Mouse (Mus musculus): ENCODE data around the gene Olfr1392. TPM values are rescaled to one million over a fixed set of nuclear protein-coding genes. Genes with fewer than 3 reads are reported as not detected.
"Not testable (repeated sequence)": the region's sequence is repeated elsewhere in the genome, so short reads cannot be mapped to it uniquely, and the experiment has no call there.

Olfr1392 gene
- total and polyA plus RNA-seq, 2 experiments from 2014 or later = 0.12 to 0.95 TPM

GRCm38 (mm10) chr11:49304441-49304840 lies 19.4 kb downstream of the Olfr1392 start, which contains the start of gene Olfr10:
TSS of gene Olfr10 (plus strand) at chr11:49304741.
- Histone ChIP-seq H3K4me1 (ENCODE audit: insufficient read depth) (no peaks in the 10 kb centered on the region), H3K27ac (ENCODE audit: low read depth, low read length) (no peak within 1 kb of the TSS), H3K9ac (no peak within 1 kb of the TSS), H3K27me3 (ENCODE audit: insufficient read depth, low read length) (no peaks in the 10 kb centered on the region), H3K4me3 (ENCODE audit: low read depth, low read length) (no peak within 1 kb of the TSS), H3K9me3 (ENCODE audit: low read length) (no peaks in the 10 kb centered on the region), H3K36me3 (ENCODE audit: insufficient read depth) (no peaks in the 10 kb centered on the region), H3K4me2 (ENCODE audit: low read depth) (no peak within 1 kb of the TSS)
- TF ChIP-seq CTCF (IDR thresholded peaks at IDR 0.05; ENCODE audit: low read depth) = no peak
- ATAC-seq (no peak), DNase-seq (no peak)

DNA sequence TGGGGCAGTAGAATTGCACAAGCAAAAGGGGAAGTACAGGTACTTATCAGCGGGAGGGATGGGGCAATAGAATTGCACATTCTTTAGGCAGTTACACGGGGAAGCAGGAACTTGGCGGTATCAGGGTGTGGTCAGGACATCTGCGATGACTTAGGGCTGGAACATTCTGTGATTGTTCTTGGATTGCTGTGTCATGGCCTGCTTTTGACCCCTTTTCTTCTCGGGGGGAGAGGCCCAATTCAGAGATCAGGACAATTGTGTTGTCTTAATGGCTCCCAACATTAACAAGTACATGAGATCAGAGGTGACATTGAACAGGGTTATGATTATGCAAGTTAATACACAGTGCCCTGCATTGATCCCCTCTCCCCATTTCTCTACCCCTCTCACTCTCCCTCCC lies 23.5 kb downstream of the Olfr1392 start:
- ATAC-seq; H3K9me3 ChIP-seq (ENCODE audit: low read length): not testable (repeated sequence)
- WGBS = 83% methylated on average over 5 of the region's 5 CpGs

DNA sequence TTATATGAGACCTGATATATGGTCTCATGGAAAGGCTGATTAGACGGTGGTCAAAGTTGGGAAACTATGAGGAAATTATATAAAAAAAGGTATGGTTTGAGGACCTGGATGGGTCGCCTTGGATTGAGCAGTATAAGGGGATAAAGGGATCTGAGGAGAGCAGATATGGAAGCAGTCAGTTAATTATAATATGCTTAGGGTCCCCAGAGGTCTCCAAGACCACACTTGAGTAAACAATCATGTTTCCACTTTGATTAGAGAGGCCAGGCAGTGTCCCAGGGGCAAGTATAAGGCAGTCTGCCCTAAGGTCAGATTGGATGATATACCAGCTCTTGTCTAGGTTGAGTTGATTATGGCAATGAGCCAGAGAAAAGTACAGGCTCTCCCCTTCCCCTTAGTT lies 37.4 kb downstream of the Olfr1392 start, which contains the start of gene Olfr1391:
TSS of gene Olfr1391 (plus strand) at position 301 of the 400 bp plus-strand sequence.
- Histone ChIP-seq H3K9me3 (ENCODE audit: low read length) (no peaks in the 10 kb centered on the region), H3K27ac (ENCODE audit: low read depth, low read length) (no peak within 1 kb of the TSS), H3K36me3 (ENCODE audit: insufficient read depth) (no peaks in the 10 kb centered on the region), H3K27me3 (ENCODE audit: insufficient read depth, low read length) (no peaks in the 10 kb centered on the region), H3K4me3 (ENCODE audit: low read depth, low read length) (no peak within 1 kb of the TSS), H3K4me1 (ENCODE audit: insufficient read depth) (no peaks in the 10 kb centered on the region), H3K4me2 (ENCODE audit: low read depth) (no peak within 1 kb of the TSS), H3K9ac (no peak within 1 kb of the TSS)
- WGBS = 75% methylated on average over 2 of the region's 2 CpGs
- TF ChIP-seq CTCF (IDR thresholded peaks at IDR 0.05; ENCODE audit: low read depth) = no peak
- DNase-seq (no peak), ATAC-seq (no peak)

More for the DNA sequence above, 23.5 kb downstream of the Olfr1392 start:
- not testable (repeated sequence) for H3K4me2 ChIP-seq (ENCODE audit: low read depth); H3K4me3 ChIP-seq (ENCODE audit: low read depth, low read length); H3K9ac ChIP-seq; H3K27ac ChIP-seq (ENCODE audit: low read depth, low read length); H3K27me3 ChIP-seq (ENCODE audit: insufficient read depth, low read length); H3K4me1 ChIP-seq (ENCODE audit: insufficient read depth); DNase-seq; H3K36me3 ChIP-seq (ENCODE audit: insufficient read depth)

- Histone ChIP-seq H3K27ac (ENCODE audit: low read depth, low read length) (no peak overlapping the region), H3K27me3 (ENCODE audit: insufficient read depth, low read length) (no peaks in the 10 kb centered on the region), H3K9ac (no peak overlapping the region), H3K4me3 (ENCODE audit: low read depth, low read length) (no peak overlapping the region), H3K4me2 (ENCODE audit: low read depth) (no peak overlapping the region), H3K4me1 (ENCODE audit: insufficient read depth) (no peaks in the 10 kb centered on the region), H3K36me3 (ENCODE audit: insufficient read depth) (no peaks in the 10 kb centered on the region), H3K9me3 (ENCODE audit: low read length) (no peaks in the 10 kb centered on the region)
- no peak for TF ChIP-seq CTCF (IDR thresholded peaks at IDR 0.05; ENCODE audit: low read depth)
- WGBS = 84% methylated on average over 3 of the region's 3 CpGs
- DNase-seq (no peak), ATAC-seq (no peak)
Observed at GRCm38 (mm10) chr11:49326726-49327125, 41.6 kb downstream of the Olfr1392 start.

DNA sequence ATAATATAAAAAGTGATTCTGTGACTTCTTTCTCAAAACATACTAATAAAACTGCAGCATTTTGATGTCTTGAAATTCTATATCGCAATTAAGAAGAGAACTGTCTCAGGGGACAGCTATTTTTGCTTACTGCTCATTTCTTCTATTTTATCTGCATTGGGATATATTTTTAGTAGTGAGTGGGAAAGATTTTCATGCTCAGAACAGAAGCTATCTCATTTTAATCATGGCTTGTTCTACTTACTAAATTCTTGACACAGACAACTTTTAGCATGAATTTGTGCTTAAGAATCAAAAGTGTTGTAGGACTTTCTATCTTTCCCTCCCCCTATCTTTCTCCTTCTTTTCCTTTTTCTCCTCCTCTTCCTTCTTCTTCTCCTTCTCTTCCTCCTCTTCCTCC lies 44.6 kb downstream of the Olfr1392 start:
- H3K27me3 ChIP-seq (ENCODE audit: insufficient read depth, low read length) = no peaks in the 10 kb centered on the region
- H3K27ac ChIP-seq (ENCODE audit: low read depth, low read length) = no peak overlapping the region
- no peak overlapping the region for H3K9ac ChIP-seq
- H3K4me1 ChIP-seq (ENCODE audit: insufficient read depth) = no peaks in the 10 kb centered on the region
- no peak for TF ChIP-seq CTCF (IDR thresholded peaks at IDR 0.05; ENCODE audit: low read depth)
- no peaks in the 10 kb centered on the region for H3K9me3 ChIP-seq (ENCODE audit: low read length)
- no peak overlapping the region for H3K4me3 ChIP-seq (ENCODE audit: low read depth, low read length)
- DNase-seq = no peak
- H3K36me3 ChIP-seq (ENCODE audit: insufficient read depth) = no peaks in the 10 kb centered on the region
- no peak for ATAC-seq
- no peak overlapping the region for H3K4me2 ChIP-seq (ENCODE audit: low read depth)
- WGBS = 74% methylated on average over 1 of the region's 1 CpGs

DNA sequence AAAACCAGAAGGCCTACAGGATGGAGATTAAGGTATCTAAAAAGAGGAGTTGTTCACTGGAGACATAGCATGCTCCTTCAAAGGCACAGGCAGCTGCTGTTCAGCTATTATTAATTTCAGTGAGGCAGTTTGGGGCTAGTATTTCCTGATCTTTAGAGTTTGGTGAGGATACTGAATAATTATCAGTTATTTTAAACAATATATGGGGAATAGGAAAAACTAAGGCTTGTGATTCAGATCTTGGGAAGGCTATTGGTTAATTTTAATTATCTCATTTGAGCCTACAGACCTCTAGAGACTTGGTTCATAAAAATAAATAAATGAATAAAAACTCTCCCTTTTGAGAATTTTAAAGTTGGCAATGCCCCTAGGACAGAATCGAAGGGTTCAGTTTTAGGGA lies 49.8 kb downstream of the Olfr1392 start, which contains the start of gene Olfr1390:
TSS of gene Olfr1390 (plus strand) at position 301 of the 400 bp plus-strand sequence.
- DNase-seq (no peak), ATAC-seq (no peak)
- H3K4me3 ChIP-seq (ENCODE audit: low read depth, low read length) = no peak within 1 kb of the TSS
- TF ChIP-seq CTCF (IDR thresholded peaks at IDR 0.05; ENCODE audit: low read depth) = no peak
- no peaks in the 10 kb centered on the region for H3K27me3 ChIP-seq (ENCODE audit: insufficient read depth, low read length)
- H3K9me3 ChIP-seq (ENCODE audit: low read length) = no peaks in the 10 kb centered on the region
- WGBS = 90% methylated on average over 1 of the region's 1 CpGs
- H3K4me1 ChIP-seq (ENCODE audit: insufficient read depth) = no peaks in the 10 kb centered on the region
- H3K4me2 ChIP-seq (ENCODE audit: low read depth) = no peak within 1 kb of the TSS
- H3K36me3 ChIP-seq (ENCODE audit: insufficient read depth) = no peaks in the 10 kb centered on the region
- H3K27ac ChIP-seq (ENCODE audit: low read depth, low read length) = no peak within 1 kb of the TSS
- H3K9ac ChIP-seq = no peak within 1 kb of the TSS

- no peaks in the 10 kb centered on the region for H3K9me3 ChIP-seq (ENCODE audit: low read length)
- no peak overlapping the region for H3K4me2 ChIP-seq (ENCODE audit: low read depth)
- H3K4me1 ChIP-seq (ENCODE audit: insufficient read depth) = no peaks in the 10 kb centered on the region
- no peaks in the 10 kb centered on the region for H3K27me3 ChIP-seq (ENCODE audit: insufficient read depth, low read length)
- no peaks in the 10 kb centered on the region for H3K36me3 ChIP-seq (ENCODE audit: insufficient read depth)
- no peak overlapping the region for H3K4me3 ChIP-seq (ENCODE audit: low read depth, low read length)
- ATAC-seq (no peak), DNase-seq (no peak)
- H3K27ac ChIP-seq (ENCODE audit: low read depth, low read length) = no peak overlapping the region
- H3K9ac ChIP-seq = no peak overlapping the region
- 70% methylated on average over 4 of the region's 4 CpGs for WGBS
- TF ChIP-seq CTCF (IDR thresholded peaks at IDR 0.05; ENCODE audit: low read depth) = no peak
Observed at GRCm38 (mm10) chr11:49337150-49337832, 52.2 kb downstream of the Olfr1392 start.

Other genes starting within 250 kb of the Olfr1392 start
- 0.62 and 1.0 TPM in 2 replicates for gene 9930111J21Rik2, start 234.0 kb upstream of the Olfr1392 start, total RNA-seq (2014; rRNA removed)
- 0.05 and 0.29 TPM in 2 replicates for gene 9930111J21Rik2, start 234.0 kb upstream of the Olfr1392 start, polyA plus RNA-seq (2015; fragmentation: Nextera tagmentation; extraction: Ambion mirVana)
- 0.46 TPM in 1 of 2 replicates, not detected in the other for gene Tgtp2, start 221.1 kb upstream of the Olfr1392 start, total RNA-seq (2014; rRNA removed)
- gene Tgtp2, start 221.1 kb upstream of the Olfr1392 start, polyA plus RNA-seq (2015; fragmentation: Nextera tagmentation; extraction: Ambion mirVana) = 0.13 TPM in 1 of 2 replicates, not detected in the other
- 1.2 and 1.6 TPM in 2 replicates for gene Ifi47, start 208.7 kb upstream of the Olfr1392 start, total RNA-seq (2014; rRNA removed)
- 0.67 and 0.70 TPM in 2 replicates for gene Ifi47, start 208.7 kb upstream of the Olfr1392 start, polyA plus RNA-seq (2015; fragmentation: Nextera tagmentation; extraction: Ambion mirVana)
- 0.05 TPM in 1 of 2 replicates, not detected in the other for gene Olfr1396, start 170.4 kb upstream of the Olfr1392 start, total RNA-seq (2014; rRNA removed)
- gene Olfr1396, start 170.4 kb upstream of the Olfr1392 start, polyA plus RNA-seq (2015; fragmentation: Nextera tagmentation; extraction: Ambion mirVana) = 0.05 TPM in 1 of 2 replicates, not detected in the other
- not detected in 2 replicates for gene Olfr1395, start 143.0 kb upstream of the Olfr1392 start, total RNA-seq (2014; rRNA removed)
- not detected in 2 replicates for gene Olfr1395, start 143.0 kb upstream of the Olfr1392 start, polyA plus RNA-seq (2015; fragmentation: Nextera tagmentation; extraction: Ambion mirVana)
- gene Olfr1394, start 130.9 kb upstream of the Olfr1392 start, total RNA-seq (2014; rRNA removed) = not detected in 2 replicates
- not detected in 2 replicates for gene Olfr1394, start 130.9 kb upstream of the Olfr1392 start, polyA plus RNA-seq (2015; fragmentation: Nextera tagmentation; extraction: Ambion mirVana)
- gene Btnl9, start 98.1 kb upstream of the Olfr1392 start, total RNA-seq (2014; rRNA removed) = 0.08 and 0.14 TPM in 2 replicates
- 0.16 TPM in 1 of 2 replicates, not detected in the other for gene Btnl9, start 98.1 kb upstream of the Olfr1392 start, polyA plus RNA-seq (2015; fragmentation: Nextera tagmentation; extraction: Ambion mirVana)
- 55.8 and 59.5 TPM in 2 replicates for gene Zfp62, start 82.0 kb upstream of the Olfr1392 start, total RNA-seq (2014; rRNA removed)
- 23.9 and 25.5 TPM in 2 replicates for gene Zfp62, start 82.0 kb upstream of the Olfr1392 start, polyA plus RNA-seq (2015; fragmentation: Nextera tagmentation; extraction: Ambion mirVana)
- 63.3 and 75.7 TPM in 2 replicates for gene Mgat1, start 41.1 kb upstream of the Olfr1392 start, total RNA-seq (2014; rRNA removed)
- gene Mgat1, start 41.1 kb upstream of the Olfr1392 start, polyA plus RNA-seq (2015; fragmentation: Nextera tagmentation; extraction: Ambion mirVana) = 25.3 and 28.1 TPM in 2 replicates
- gene Olfr1393, start 7.0 kb upstream of the Olfr1392 start, total RNA-seq (2014; rRNA removed) = 0.08 and 0.48 TPM in 2 replicates
- gene Olfr1393, start 7.0 kb upstream of the Olfr1392 start, polyA plus RNA-seq (2015; fragmentation: Nextera tagmentation; extraction: Ambion mirVana) = 0.10 TPM in 1 of 2 replicates, not detected in the other
- 0.10 TPM in 1 of 2 replicates, not detected in the other for gene Olfr10, start 19.5 kb downstream of the Olfr1392 start, total RNA-seq (2014; rRNA removed)
- gene Olfr10, start 19.5 kb downstream of the Olfr1392 start, polyA plus RNA-seq (2015; fragmentation: Nextera tagmentation; extraction: Ambion mirVana) = not detected in 2 replicates
- gene Olfr1391, start 37.5 kb downstream of the Olfr1392 start, total RNA-seq (2014; rRNA removed) = not detected in 2 replicates
- not detected in 2 replicates for gene Olfr1391, start 37.5 kb downstream of the Olfr1392 start, polyA plus RNA-seq (2015; fragmentation: Nextera tagmentation; extraction: Ambion mirVana)
- not detected in 2 replicates for gene Olfr1390, start 49.9 kb downstream of the Olfr1392 start, total RNA-seq (2014; rRNA removed)
- gene Olfr1390, start 49.9 kb downstream of the Olfr1392 start, polyA plus RNA-seq (2015; fragmentation: Nextera tagmentation; extraction: Ambion mirVana) = not detected in 2 replicates
- not detected in 2 replicates for gene Olfr1389, start 137.8 kb downstream of the Olfr1392 start, total RNA-seq (2014; rRNA removed)
- gene Olfr1389, start 137.8 kb downstream of the Olfr1392 start, polyA plus RNA-seq (2015; fragmentation: Nextera tagmentation; extraction: Ambion mirVana) = not detected in 2 replicates
- 0.05 TPM in 1 of 2 replicates, not detected in the other for gene Olfr1388, start 151.3 kb downstream of the Olfr1392 start, total RNA-seq (2014; rRNA removed)
- gene Olfr1388, start 151.3 kb downstream of the Olfr1392 start, polyA plus RNA-seq (2015; fragmentation: Nextera tagmentation; extraction: Ambion mirVana) = 0.04 TPM in 1 of 2 replicates, not detected in the other
- not detected in 2 replicates for gene Olfr1387, start 170.1 kb downstream of the Olfr1392 start, total RNA-seq (2014; rRNA removed)
- not detected in 2 replicates for gene Olfr1387, start 170.1 kb downstream of the Olfr1392 start, polyA plus RNA-seq (2015; fragmentation: Nextera tagmentation; extraction: Ambion mirVana)
- gene Olfr1386, start 179.8 kb downstream of the Olfr1392 start, total RNA-seq (2014; rRNA removed) = not detected in 2 replicates
- not detected in 2 replicates for gene Olfr1386, start 179.8 kb downstream of the Olfr1392 start, polyA plus RNA-seq (2015; fragmentation: Nextera tagmentation; extraction: Ambion mirVana)
- gene Olfr1385, start 203.8 kb downstream of the Olfr1392 start, total RNA-seq (2014; rRNA removed) = 0.05 TPM in 1 of 2 replicates, not detected in the other
- gene Olfr1385, start 203.8 kb downstream of the Olfr1392 start, polyA plus RNA-seq (2015; fragmentation: Nextera tagmentation; extraction: Ambion mirVana) = not detected in 2 replicates
- gene Olfr1384, start 221.4 kb downstream of the Olfr1392 start, total RNA-seq (2014; rRNA removed) = not detected in 2 replicates
- not detected in 2 replicates for gene Olfr1384, start 221.4 kb downstream of the Olfr1392 start, polyA plus RNA-seq (2015; fragmentation: Nextera tagmentation; extraction: Ambion mirVana)
- gene Olfr1383, start 234.4 kb downstream of the Olfr1392 start, total RNA-seq (2014; rRNA removed) = not detected in 2 replicates
- gene Olfr1383, start 234.4 kb downstream of the Olfr1392 start, polyA plus RNA-seq (2015; fragmentation: Nextera tagmentation; extraction: Ambion mirVana) = not detected in 2 replicates
- not detected in 2 replicates for gene Olfr1382, start 243.0 kb downstream of the Olfr1392 start, total RNA-seq (2014; rRNA removed)
- not detected in 2 replicates for gene Olfr1382, start 243.0 kb downstream of the Olfr1392 start, polyA plus RNA-seq (2015; fragmentation: Nextera tagmentation; extraction: Ambion mirVana)